Mouse (Mus musculus): Measurements from ENCODE around the gene Fbxo3. TPM values are rescaled to one million over a fixed set of nuclear protein-coding genes. Genes with fewer than 3 reads are reported as not detected.

Gene Fbxo3
- polyA plus RNA-seq (2017; shearing (Covaris generic)): 10 to 100 TPM; 39.4 to 50.5 TPM

DNA sequence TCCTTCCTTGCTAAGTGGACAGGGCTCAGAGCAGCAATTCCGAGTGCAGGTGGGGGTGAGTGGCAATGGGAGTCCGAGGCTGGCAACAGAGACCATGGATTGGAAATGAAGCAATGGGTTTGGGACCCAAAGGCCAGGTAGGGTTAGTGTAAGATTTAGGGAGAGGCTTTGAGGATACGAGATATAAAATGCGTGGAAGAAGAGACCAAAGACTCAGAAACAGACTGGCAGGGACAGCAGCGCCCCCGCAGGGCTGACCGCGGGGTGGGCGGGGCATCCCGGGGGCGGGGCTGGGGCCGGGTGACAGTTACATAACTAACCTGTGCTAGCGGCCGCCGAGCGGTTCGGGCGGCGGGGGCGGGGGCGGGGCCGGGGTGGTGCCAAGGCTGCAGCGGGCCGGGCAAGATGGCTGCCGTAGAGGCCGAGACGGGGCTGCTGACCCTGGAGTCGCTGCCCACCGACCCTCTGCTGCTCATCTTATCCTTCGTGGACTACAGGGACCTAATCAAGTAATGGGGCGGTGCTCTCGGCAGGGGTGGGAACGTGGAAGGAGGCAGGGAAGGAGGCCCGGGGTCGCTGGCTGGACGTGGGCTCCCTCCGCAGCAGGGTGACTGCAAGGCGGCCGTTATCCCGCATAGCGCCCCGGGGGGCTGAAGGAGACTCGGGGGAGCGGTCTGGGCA lies at the start of gene Fbxo3:
Gene Fbxo3, plus strand, starts transcription at position 264 of the 681 bp plus-strand sequence.

GRCm38 (mm10) chr2:104028139-104028723 lies 710 bp downstream of the Fbxo3 start, which contains the start of gene 4931422A03Rik:
TSS of gene 4931422A03Rik (minus strand) at chr2:104028361.

GRCm38 (mm10) chr2:104065526-104065925 lies 38.0 kb downstream of the Fbxo3 start, which contains the start of gene Gm10912:
TSS of gene Gm10912 (plus strand) at chr2:104065826.

DNA sequence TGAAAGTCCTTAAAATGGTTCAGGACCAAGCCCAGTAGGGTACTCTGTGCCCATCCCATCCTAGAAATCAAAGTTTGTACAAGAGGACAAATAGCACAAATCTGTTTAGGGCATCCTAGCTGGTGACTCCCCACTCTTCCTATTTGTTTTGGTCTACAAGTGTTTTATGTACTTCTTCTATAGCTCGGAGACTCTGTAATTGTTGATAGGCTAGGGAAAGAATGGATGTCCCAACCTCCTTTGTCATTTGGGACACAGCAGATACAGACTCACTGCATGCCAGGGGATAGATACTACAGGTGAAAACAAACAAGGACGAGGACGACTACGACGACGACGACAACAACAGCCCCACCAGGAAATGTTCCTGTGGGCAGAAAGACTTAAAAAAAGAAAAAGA lies 40.9 kb downstream of the Fbxo3 start, which contains the start of gene Gm10799:
Gene Gm10799, minus strand, starts transcription at position 101 of the 400 bp plus-strand sequence.

GRCm38 (mm10) chr2:104069704-104070185 lies 42.2 kb downstream of the Fbxo3 start, which contains the start of gene Cd59b:
TSS of gene Cd59b (plus strand) at chr2:104069849.

GRCm38 (mm10) chr2:104095741-104096213 lies 68.3 kb downstream of the Fbxo3 start, which contains the start of gene Cd59a:
TSS of gene Cd59a (plus strand) at chr2:104095801.

Other genes starting within 250 kb of the Fbxo3 start
- 100 to 1,000 TPM; 239 to 266 TPM for gene Caprin1, start 230.1 kb upstream of the Fbxo3 start, polyA plus RNA-seq (2017; shearing (Covaris generic))
- 1 to 10 TPM; 2.6 to 5.3 TPM for gene Lmo2, start 69.7 kb upstream of the Fbxo3 start, polyA plus RNA-seq (2017; shearing (Covaris generic))
- 1 to 10 TPM; 3.9 to 4.0 TPM for gene 4931422A03Rik, start 640 bp downstream of the Fbxo3 start, polyA plus RNA-seq (2017; shearing (Covaris generic))
- under 1 TPM; 0.18 to 0.61 TPM for gene Gm10912, start 38.1 kb downstream of the Fbxo3 start, polyA plus RNA-seq (2017; shearing (Covaris generic))
- not detected for gene Gm10799, start 40.8 kb downstream of the Fbxo3 start, polyA plus RNA-seq (2017; shearing (Covaris generic))
- under 1 TPM; 0.39 to 0.92 TPM for gene Cd59b, start 42.1 kb downstream of the Fbxo3 start, polyA plus RNA-seq (2017; shearing (Covaris generic))
- 1 to 10 TPM in 1 of 2 experiments, under 1 TPM in 1; 0.40 to 1.3 TPM for gene Cd59a, start 68.1 kb downstream of the Fbxo3 start, polyA plus RNA-seq (2017; shearing (Covaris generic))
- not detected for gene A930018P22Rik, start 95.0 kb downstream of the Fbxo3 start, polyA plus RNA-seq (2017; shearing (Covaris generic))

All from inflammation-experienced regulatory T-cells (primary cell).